Mouse (Mus musculus) liver, embryonic 15.5 days (tissue): ENCODE results near the gene Mitf. TPM values are rescaled to one million over a fixed set of nuclear protein-coding genes. Genes with fewer than 3 reads are reported as not detected.

Experiments
- ATAC-seq: fragments of 200-750 bp; cut with Nextera tagmentation; 2 replicates; pipeline ENCODE4 v1.8.0; 2017; ENCODE audit warnings: moderate number of reproducible peaks, mild to moderate bottlenecking, moderate library complexity; ENCODE audit not compliant: insufficient read depth
- H3K27ac ChIP-seq: fragments of 300-500 bp; sonication (generic); replicated peaks from 2 replicates; pipeline ENCODE4 v1.5.1; 2015; ENCODE audit warnings: mild to moderate bottlenecking, inconsistent platforms
- H3K27me3 ChIP-seq: fragments of 300-500 bp; sonication (generic); 2 replicates; pipeline ENCODE4 v1.6.1; 2015; ENCODE audit warnings: mild to moderate bottlenecking, inconsistent platforms
- H3K36me3 ChIP-seq: fragments of 300-500 bp; sonication (generic); replicated peaks from 2 replicates; pipeline ENCODE4 v1.6.1; 2015; ENCODE audit warnings: moderate library complexity, mild to moderate bottlenecking, inconsistent platforms
- H3K4me1 ChIP-seq: fragments of 300-500 bp; sonication (generic); replicated peaks from 2 replicates; pipeline ENCODE4 v1.6.1; 2015; ENCODE audit warnings: inconsistent platforms
- H3K4me2 ChIP-seq: fragments of 300-500 bp; sonication (generic); 2 replicates; pipeline ENCODE4 v1.6.1; 2015; ENCODE audit warnings: moderate library complexity, mild to moderate bottlenecking, inconsistent platforms
- H3K4me3 ChIP-seq: fragments of 300-500 bp; sonication (generic); replicated peaks from 2 replicates; pipeline ENCODE4 v1.5.1; 2015; ENCODE audit warnings: mild to moderate bottlenecking, inconsistent platforms
- H3K9ac ChIP-seq: fragments of 300-500 bp; sonication (generic); 2 replicates; pipeline ENCODE4 v1.6.1; 2015; ENCODE audit warnings: moderate library complexity, mild to moderate bottlenecking, inconsistent platforms
- H3K9me3 ChIP-seq: fragments of 300-500 bp; sonication (generic); replicated peaks from 2 replicates; pipeline ENCODE4 v1.6.1; 2016; ENCODE audit warnings: inconsistent platforms
- WGBS: fragments of 180-500 bp; shearing (Covaris S2); methylation state at CpG from one replicate; pipeline ENCODE4 v1.1.7; 2015; ENCODE audit warnings: mixed read lengths; ENCODE audit not compliant: insufficient replicate concordance; 5-methylcytosine and 5-hydroxymethylcytosine counted together
- polyA plus RNA-seq: library from polyadenylated mRNA; unstranded; fragments of >200 nt; fragmentation: Nextera tagmentation; extraction: Ambion mirVana; gene quantifications from 2 replicates; pipeline ENCODE4 v1.2.1, GENCODE M21; 2015

The Mitf gene
- polyA plus RNA-seq, 1 experiment from 2014 or later = 0.51 TPM

DNA sequence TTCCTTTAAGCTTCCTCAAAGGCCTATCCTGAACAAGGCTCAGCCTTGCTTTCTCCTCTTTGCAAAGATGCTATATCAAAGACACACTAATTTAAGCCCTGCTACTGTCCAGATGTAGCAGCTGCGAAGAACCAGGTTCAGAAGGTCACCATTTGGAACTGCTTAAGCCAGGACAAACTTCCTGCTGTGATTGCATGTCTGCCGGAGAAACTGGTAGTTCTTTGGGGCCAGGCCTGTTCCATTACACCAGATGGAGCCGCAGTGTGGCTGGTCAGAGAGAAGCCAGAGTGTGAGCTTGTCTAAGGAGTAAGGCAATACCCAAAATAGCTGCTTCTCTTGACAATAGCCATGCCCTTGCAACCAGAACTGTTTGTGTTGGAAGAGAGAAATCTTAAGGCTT is 75.1 kb downstream of the Mitf start:
- H3K27ac ChIP-seq = no peak overlapping the region
- no peak overlapping the region for H3K9ac ChIP-seq
- H3K4me3 ChIP-seq = no peak overlapping the region
- H3K9me3 ChIP-seq = no peaks in the 10 kb centered on the region
- 46% methylated on average over 3 of the region's 3 CpGs for WGBS
- ATAC-seq = no peak
- no peaks in the 10 kb centered on the region for H3K36me3 ChIP-seq
- no peaks in the 10 kb centered on the region for H3K27me3 ChIP-seq
- no peaks in the 10 kb centered on the region for H3K4me1 ChIP-seq
- H3K4me2 ChIP-seq = no peak overlapping the region

GRCm38 (mm10) chr6:97882931-97883330 is 76.1 kb downstream of the Mitf start:
- no peaks in the 10 kb centered on the region for H3K4me1 ChIP-seq
- H3K4me3 ChIP-seq = no peak overlapping the region
- H3K27ac ChIP-seq = no peak overlapping the region
- H3K9me3 ChIP-seq = no peaks in the 10 kb centered on the region
- no peaks in the 10 kb centered on the region for H3K36me3 ChIP-seq
- H3K9ac ChIP-seq = no peak overlapping the region
- H3K27me3 ChIP-seq = no peaks in the 10 kb centered on the region
- 69% methylated on average over 8 of the region's 8 CpGs for WGBS
- no peak overlapping the region for H3K4me2 ChIP-seq
- no peak for ATAC-seq

DNA sequence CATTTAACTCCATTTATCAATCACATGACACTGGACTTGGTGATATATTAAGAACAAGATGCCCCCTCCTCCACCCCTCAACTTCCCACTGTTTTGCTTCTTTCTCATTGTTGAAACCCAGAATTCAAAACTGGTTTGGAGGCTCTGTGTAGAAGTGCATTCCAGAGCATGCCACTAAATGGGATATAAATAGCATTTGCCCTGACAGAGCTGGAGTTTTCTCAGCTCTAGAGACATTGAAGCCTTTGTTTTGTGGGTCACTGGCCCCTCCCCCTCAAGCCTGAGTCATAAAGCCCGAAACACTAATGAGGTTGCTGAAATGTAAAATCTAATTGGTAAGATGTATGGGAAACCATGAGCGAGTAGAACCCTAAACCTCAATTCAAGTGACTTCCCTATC is 76.6 kb downstream of the Mitf start:
- no peak for ATAC-seq
- H3K27me3 ChIP-seq = no peaks in the 10 kb centered on the region
- no peaks in the 10 kb centered on the region for H3K9me3 ChIP-seq
- H3K27ac ChIP-seq = no peak overlapping the region
- no peaks in the 10 kb centered on the region for H3K4me1 ChIP-seq
- no peaks in the 10 kb centered on the region for H3K36me3 ChIP-seq
- no peak overlapping the region for H3K9ac ChIP-seq
- no peak overlapping the region for H3K4me3 ChIP-seq
- no peak overlapping the region for H3K4me2 ChIP-seq
- 59% methylated on average over 2 of the region's 2 CpGs for WGBS

- H3K9me3 ChIP-seq = no peaks in the 10 kb centered on the region
- H3K4me2 ChIP-seq = no peak overlapping the region
- H3K4me3 ChIP-seq = no peak overlapping the region
- no peak for ATAC-seq
- 67% methylated on average over 4 of the region's 4 CpGs for WGBS
- no peaks in the 10 kb centered on the region for H3K27me3 ChIP-seq
- no peaks in the 10 kb centered on the region for H3K36me3 ChIP-seq
- no peaks in the 10 kb centered on the region for H3K4me1 ChIP-seq
- H3K9ac ChIP-seq = no peak overlapping the region
- no peak overlapping the region for H3K27ac ChIP-seq
These were observed 78.1 kb downstream of the Mitf start for GRCm38 (mm10) chr6:97884971-97885370.

GRCm38 (mm10) chr6:97885606-97886005 is 78.8 kb downstream of the Mitf start:
- no peaks in the 10 kb centered on the region for H3K36me3 ChIP-seq
- no peak overlapping the region for H3K4me2 ChIP-seq
- WGBS = 74% methylated on average over 3 of the region's 3 CpGs
- H3K27me3 ChIP-seq = no peaks in the 10 kb centered on the region
- H3K9ac ChIP-seq = no peak overlapping the region
- H3K4me3 ChIP-seq = no peak overlapping the region
- H3K27ac ChIP-seq = no peak overlapping the region
- H3K4me1 ChIP-seq = no peaks in the 10 kb centered on the region
- no peaks in the 10 kb centered on the region for H3K9me3 ChIP-seq
- ATAC-seq = no peak

DNA sequence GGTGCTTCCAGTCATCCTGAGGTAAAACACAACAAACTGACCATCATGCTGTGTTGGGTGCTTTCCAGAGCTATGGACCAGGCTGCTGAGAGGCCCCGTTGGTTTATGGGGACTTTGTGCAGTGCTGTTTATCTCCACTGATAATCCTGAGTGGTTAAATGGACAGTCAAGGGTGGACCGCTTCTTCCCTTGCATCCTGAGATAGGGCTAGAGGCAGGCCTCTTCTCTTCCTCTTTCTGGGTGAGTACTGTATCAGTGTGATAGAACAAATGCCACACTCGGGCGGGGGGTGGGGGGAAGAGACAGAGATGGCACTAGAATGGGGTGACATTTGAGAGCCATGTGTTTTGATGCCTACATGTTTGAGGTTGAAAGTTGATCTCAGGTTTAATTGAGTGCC is 81.0 kb downstream of the Mitf start:
- Histone ChIP-seq H3K4me3 (no peak overlapping the region), H3K4me2 (no peak overlapping the region), H3K27ac (no peak overlapping the region), H3K4me1 (no peaks in the 10 kb centered on the region), H3K9ac (no peak overlapping the region), H3K27me3 (no peaks in the 10 kb centered on the region), H3K9me3 (no peaks in the 10 kb centered on the region), H3K36me3 (no peaks in the 10 kb centered on the region)
- ATAC-seq = no peak
- 11% methylated on average over 4 of the region's 4 CpGs for WGBS

GRCm38 (mm10) chr6:97888596-97888995 is 81.7 kb downstream of the Mitf start:
- no peaks in the 10 kb centered on the region for H3K36me3 ChIP-seq
- no peaks in the 10 kb centered on the region for H3K27me3 ChIP-seq
- H3K27ac ChIP-seq = no peak overlapping the region
- no peaks in the 10 kb centered on the region for H3K4me1 ChIP-seq
- no peak overlapping the region for H3K4me3 ChIP-seq
- no peak overlapping the region for H3K9ac ChIP-seq
- 59% methylated on average over 3 of the region's 3 CpGs for WGBS
- no peak overlapping the region for H3K4me2 ChIP-seq
- no peaks in the 10 kb centered on the region for H3K9me3 ChIP-seq
- ATAC-seq = no peak

GRCm38 (mm10) chr6:97893546-97893945 is 86.7 kb downstream of the Mitf start:
- Histone ChIP-seq H3K9me3 (no peaks in the 10 kb centered on the region), H3K9ac (no peak overlapping the region), H3K4me3 (no peak overlapping the region), H3K27me3 (no peaks in the 10 kb centered on the region), H3K36me3 (no peaks in the 10 kb centered on the region), H3K4me1 (no peaks in the 10 kb centered on the region), H3K4me2 (no peak overlapping the region), H3K27ac (no peak overlapping the region)
- WGBS = 66% methylated on average over 5 of the region's 5 CpGs
- no peak for ATAC-seq

DNA sequence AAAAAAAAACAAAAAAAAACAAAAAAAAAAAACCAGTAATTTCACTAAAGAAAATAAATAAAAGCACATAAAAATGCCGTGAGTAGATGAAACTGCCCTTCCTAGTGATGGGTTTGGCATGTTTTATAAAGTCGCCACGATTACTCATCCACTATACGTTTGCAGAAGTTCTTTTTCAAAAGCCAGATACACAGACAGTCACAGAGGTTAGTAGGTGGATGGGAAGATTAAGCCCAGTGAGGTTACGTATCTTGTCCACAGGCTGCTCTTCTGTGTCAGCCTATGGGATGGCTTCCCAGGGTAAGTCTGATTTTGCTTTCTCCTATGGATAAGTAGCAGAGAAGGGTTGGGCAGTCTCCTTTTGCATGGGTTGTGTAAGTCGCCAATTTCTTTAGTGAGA is 90.3 kb downstream of the Mitf start:
- H3K27me3 ChIP-seq = no peaks in the 10 kb centered on the region
- ATAC-seq = no peak
- no peak overlapping the region for H3K27ac ChIP-seq
- no peak overlapping the region for H3K9ac ChIP-seq
- H3K4me3 ChIP-seq = no peak overlapping the region
- H3K4me1 ChIP-seq = no peaks in the 10 kb centered on the region
- WGBS = 60% methylated on average over 6 of the region's 6 CpGs
- H3K4me2 ChIP-seq = no peak overlapping the region
- H3K36me3 ChIP-seq = no peaks in the 10 kb centered on the region
- no peaks in the 10 kb centered on the region for H3K9me3 ChIP-seq

DNA sequence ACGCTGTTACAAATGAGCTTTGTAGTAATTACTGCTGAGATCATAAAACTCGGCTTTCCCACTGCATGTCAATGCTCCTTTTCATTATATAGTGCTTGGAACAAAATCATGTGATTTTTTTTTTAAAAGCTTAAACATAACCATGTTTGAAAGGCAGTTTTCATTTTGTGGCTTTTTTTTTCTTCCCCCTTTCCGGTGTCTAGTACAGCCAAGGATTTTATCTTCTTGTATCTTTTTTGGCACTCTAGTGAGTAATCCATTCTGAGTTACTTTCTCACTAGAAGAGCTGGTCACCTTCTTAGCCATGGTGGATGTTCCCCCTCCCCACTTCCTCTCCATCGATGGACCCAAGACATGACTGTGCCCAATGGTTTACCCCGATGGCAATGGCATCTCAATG is 91.2 kb downstream of the Mitf start:
- 48% methylated on average over 5 of the region's 5 CpGs for WGBS
- no peak for ATAC-seq
- H3K4me3 ChIP-seq = no peak overlapping the region
- no peaks in the 10 kb centered on the region for H3K36me3 ChIP-seq
- H3K27me3 ChIP-seq = no peaks in the 10 kb centered on the region
- no peak overlapping the region for H3K27ac ChIP-seq
- no peak overlapping the region for H3K9ac ChIP-seq
- no peak overlapping the region for H3K4me2 ChIP-seq
- no peaks in the 10 kb centered on the region for H3K4me1 ChIP-seq
- no peaks in the 10 kb centered on the region for H3K9me3 ChIP-seq

DNA sequence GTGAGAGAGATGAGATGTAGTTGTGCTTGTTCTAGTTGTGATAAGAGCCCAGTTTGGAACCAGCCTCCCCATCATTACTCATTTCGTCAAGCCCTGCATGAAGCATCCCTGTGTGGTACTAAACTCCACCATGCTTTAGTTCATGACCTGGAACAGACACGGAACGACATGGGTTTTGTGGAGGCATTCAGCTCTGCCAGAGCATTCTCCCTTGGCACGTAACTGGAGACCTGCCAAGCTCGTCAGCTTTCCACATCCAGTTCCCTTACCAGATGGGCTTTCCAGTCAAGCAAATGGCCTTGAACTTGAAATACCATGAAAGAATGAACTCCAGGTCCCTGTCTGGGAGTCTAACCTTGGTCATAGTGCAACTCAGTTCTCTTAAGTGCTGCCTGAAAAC is 94.7 kb downstream of the Mitf start:
- Histone ChIP-seq H3K9ac (no peak overlapping the region), H3K27me3 (no peaks in the 10 kb centered on the region), H3K4me3 (no peak overlapping the region), H3K27ac (no peak overlapping the region), H3K4me2 (no peak overlapping the region), H3K9me3 (no peaks in the 10 kb centered on the region), H3K4me1 (no peaks in the 10 kb centered on the region), H3K36me3 (no peaks in the 10 kb centered on the region)
- ATAC-seq = no peak
- 64% methylated on average over 5 of the region's 5 CpGs for WGBS

GRCm38 (mm10) chr6:97902205-97902604 is 95.4 kb downstream of the Mitf start:
- Histone ChIP-seq H3K4me3 (no peak overlapping the region), H3K9me3 (no peaks in the 10 kb centered on the region), H3K27ac (no peak overlapping the region), H3K36me3 (no peaks in the 10 kb centered on the region), H3K4me1 (no peaks in the 10 kb centered on the region), H3K9ac (no peak overlapping the region), H3K27me3 (no peaks in the 10 kb centered on the region), H3K4me2 (no peak overlapping the region)
- 44% methylated on average over 1 of the region's 1 CpGs for WGBS
- no peak for ATAC-seq
